Mouse (Mus musculus) liver, embryonic 14.5 days (tissue): ENCODE results near the gene Lipc. TPM values are rescaled to one million over a fixed set of nuclear protein-coding genes. Genes with fewer than 3 reads are reported as not detected.

ENCODE experiments used
- ATAC-seq: fragments of 200-750 bp; cut with Nextera tagmentation; 2 replicates; pipeline ENCODE4 v1.8.0; 2017; ENCODE audit warnings: moderate number of reproducible peaks, mild to moderate bottlenecking, moderate library complexity; ENCODE audit not compliant: insufficient read depth
- DNase-seq, 3 experiments: peaks; one replicate each; pipeline ENCODE4 v3.0.0-alpha.2; 2012 to 2013; ENCODE audit warnings: low read depth in 3 of 3, low spot score in 3 of 3
- H3K27ac ChIP-seq: fragments of 300-500 bp; sonication (generic); 2 replicates; pipeline ENCODE4 v1.5.1; 2014; ENCODE audit warnings: moderate library complexity, mild to moderate bottlenecking, control low read depth, inconsistent platforms
- H3K27me3 ChIP-seq: fragments of 300-500 bp; sonication (generic); 2 replicates; pipeline ENCODE4 v1.6.1; 2014; ENCODE audit warnings: mild to moderate bottlenecking, low read length, moderate library complexity; ENCODE audit not compliant: control insufficient read depth, insufficient read depth
- H3K36me3 ChIP-seq: fragments of 300-500 bp; sonication (generic); replicated peaks from 2 replicates; pipeline ENCODE4 v1.6.1; 2014; ENCODE audit warnings: low read depth; ENCODE audit not compliant: control insufficient read depth, insufficient read depth
- H3K4me1 ChIP-seq, 2 experiments: fragments of 200-500 bp in 1 of 2; fragments of 300-500 bp in 1 of 2; sonication (generic) in 1 of 2; replicated peaks; 2 replicates each; pipeline ENCODE4 v1.6.1; 2012 to 2014; ENCODE audit warnings: antibody characterized with exemption in 1 of 2, inconsistent platforms in 1 of 2, low read length in 1 of 2; ENCODE audit not compliant: control insufficient read depth in 2 of 2, insufficient read depth in 2 of 2
- H3K4me2 ChIP-seq: fragments of 300-500 bp; sonication (generic); 2 replicates; pipeline ENCODE4 v1.6.1; 2014; ENCODE audit warnings: low read depth, mild to moderate bottlenecking, control low read depth, moderate library complexity
- H3K4me3 ChIP-seq, 2 experiments: fragments of 200-500 bp in 1 of 2; fragments of 300-500 bp in 1 of 2; sonication (generic) in 1 of 2; 2 replicates each; pipeline ENCODE4 v1.5.1; 2012 to 2014; ENCODE audit warnings: low read depth in 2 of 2, low read length in 2 of 2, mild to moderate bottlenecking in 2 of 2, control low read depth in 1 of 2, inconsistent platforms in 1 of 2, moderate library complexity in 1 of 2; ENCODE audit not compliant: insufficient read depth in 1 of 2
- H3K9ac ChIP-seq: fragments of 300-500 bp; sonication (generic); replicated peaks from 2 replicates; pipeline ENCODE4 v1.6.1; 2014; ENCODE audit warnings: mild to moderate bottlenecking, control low read depth, moderate library complexity
- H3K9me3 ChIP-seq: fragments of 300-500 bp; sonication (generic); 2 replicates; pipeline ENCODE4 v1.6.1; 2016; ENCODE audit warnings: low read length, mixed read lengths; ENCODE audit not compliant: control insufficient read depth
- CTCF ChIP-seq: IDR thresholded peaks from 2 replicates; pipeline ENCODE4 v1.5.1; 2016; ENCODE audit warnings: antibody characterized with exemption, low read depth, control low read depth
- EP300 ChIP-seq: IDR thresholded peaks from 2 replicates; pipeline ENCODE4 v1.6.1; 2016; ENCODE audit warnings: antibody characterized with exemption, low read depth
- WGBS: fragments of 180-500 bp; shearing (Covaris S2); extraction: QIAGEN DNeasy Blood & Tissue Kit; methylation state at CpG from one replicate; pipeline ENCODE4 v1.1.7; 2014; ENCODE audit not compliant: insufficient replicate concordance; 5-methylcytosine and 5-hydroxymethylcytosine counted together
- polyA plus RNA-seq, 2 experiments: library from polyadenylated mRNA; depleted of rRNA in 1 of 2; stranded (reverse) in 1 of 2; unstranded in 1 of 2; fragments of >200 nt; fragmentation: Nextera tagmentation in 1 of 2; extraction: Ambion mirVana in 1 of 2; gene quantifications; 2 replicates each; pipeline versions ENCODE4 v1.2.1 to v1.2.3; 2012 to 2014

Lipc gene
- polyA plus RNA-seq, 2 experiments = 22.4 to 26.8 TPM

GRCm38 (mm10) chr9:70947312-70947711 lies 4.7 kb downstream of the Lipc start:
- Histone ChIP-seq H3K36me3 (no peaks in the 10 kb centered on the region), H3K4me1 (peaks cover 0 to 8% of the 10 kb centered on the region in 2 experiments; a peak in 2 of 4 replicates), H3K4me3 (no peak overlapping the region), H3K27ac (no peak overlapping the region), H3K9ac (no peak overlapping the region), H3K27me3 (no peaks in the 10 kb centered on the region), H3K9me3 (no peaks in the 10 kb centered on the region), H3K4me2 (no peak overlapping the region)
- TF ChIP-seq CTCF = no peak
- no peak for TF ChIP-seq EP300
- DNase-seq (no peak), ATAC-seq (no peak)
- 61% methylated on average over 5 of the region's 5 CpGs for WGBS

- Histone ChIP-seq H3K4me3 (no peak overlapping the region), H3K27me3 (no peaks in the 10 kb centered on the region), H3K9ac (no peak overlapping the region), H3K9me3 (no peaks in the 10 kb centered on the region), H3K4me2 (no peak overlapping the region), H3K36me3 (no peaks in the 10 kb centered on the region), H3K4me1 (peaks cover 0 to 26% of the 10 kb centered on the region in 2 experiments; a peak in 2 of 4 replicates), H3K27ac (no peak overlapping the region)
- TF ChIP-seq EP300 (no peak), CTCF (no peak)
- no peak for DNase-seq
- no peak for ATAC-seq
- WGBS = 41% methylated on average over 9 of the region's 9 CpGs
These were observed 9.2 kb downstream of the Lipc start for GRCm38 (mm10) chr9:70942686-70943333.

GRCm38 (mm10) chr9:70939752-70940501 lies 12.1 kb downstream of the Lipc start:
- no peak overlapping the region for H3K4me2 ChIP-seq
- 65% methylated on average over 8 of the region's 8 CpGs for WGBS
- H3K27me3 ChIP-seq = no peaks in the 10 kb centered on the region
- H3K4me3 ChIP-seq = no peak overlapping the region
- no peak for DNase-seq
- no peak overlapping the region for H3K9ac ChIP-seq
- TF ChIP-seq CTCF = no peak
- no peak for TF ChIP-seq EP300
- no peaks in the 10 kb centered on the region for H3K9me3 ChIP-seq
- ATAC-seq = peak; percentile 57; the same call in 1 of the 2 replicates
- peaks cover 0 to 39% of the 10 kb centered on the region in 2 experiments; a peak in 2 of 4 replicates for H3K4me1 ChIP-seq
- H3K27ac ChIP-seq = no peak overlapping the region
- no peaks in the 10 kb centered on the region for H3K36me3 ChIP-seq

GRCm38 (mm10) chr9:70938850-70939249 lies 13.2 kb downstream of the Lipc start:
- no peak overlapping the region for H3K4me2 ChIP-seq
- H3K27ac ChIP-seq = no peak overlapping the region
- H3K4me3 ChIP-seq = no peak overlapping the region
- H3K9ac ChIP-seq = no peak overlapping the region
- peaks cover 0 to 41% of the 10 kb centered on the region in 2 experiments; a peak in 2 of 4 replicates for H3K4me1 ChIP-seq
- no peak for TF ChIP-seq CTCF
- TF ChIP-seq EP300 = no peak
- no peak for DNase-seq
- 50% methylated on average over 2 of the region's 2 CpGs for WGBS
- no peaks in the 10 kb centered on the region for H3K9me3 ChIP-seq
- H3K36me3 ChIP-seq = no peaks in the 10 kb centered on the region
- no peak for ATAC-seq
- H3K27me3 ChIP-seq = no peaks in the 10 kb centered on the region

GRCm38 (mm10) chr9:70938134-70938533 lies 13.9 kb downstream of the Lipc start:
- Histone ChIP-seq H3K36me3 (no peaks in the 10 kb centered on the region), H3K9me3 (no peaks in the 10 kb centered on the region)
- 81% methylated on average over 6 of the region's 6 CpGs for WGBS

More at GRCm38 (mm10) chr9:70938134-70938533, 13.9 kb downstream of the Lipc start:
- no peak overlapping the region for H3K4me3 ChIP-seq
- H3K4me2 ChIP-seq = no peak overlapping the region
- H3K4me1 ChIP-seq = peaks cover 0 to 38% of the 10 kb centered on the region in 2 experiments; a peak in 2 of 4 replicates
- no peaks in the 10 kb centered on the region for H3K27me3 ChIP-seq
- DNase-seq (no peak), ATAC-seq (no peak)
- TF ChIP-seq EP300 (no peak), CTCF (no peak)
- H3K9ac ChIP-seq = no peak overlapping the region
- no peak overlapping the region for H3K27ac ChIP-seq
